Mouse (Mus musculus): Measurements from ENCODE around the gene Nme9.

DNA sequence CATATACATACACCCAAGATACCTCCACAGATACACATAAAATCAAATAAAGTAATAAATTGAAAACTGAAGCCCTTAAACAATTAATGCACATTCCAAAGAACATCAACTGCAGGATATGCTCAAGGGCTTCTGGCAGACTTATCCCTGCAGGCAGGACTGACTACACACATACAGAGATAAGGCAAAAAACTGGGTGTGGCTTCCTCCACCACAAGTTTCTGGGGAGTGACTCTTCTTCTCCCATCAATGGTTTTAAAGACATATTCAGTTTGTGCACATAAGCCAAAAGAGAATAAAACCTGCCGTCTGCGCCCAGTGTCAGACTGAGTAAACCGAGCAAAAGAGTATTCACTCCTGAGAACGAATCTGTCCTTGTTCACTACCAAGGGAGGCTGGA is 33.9 kb downstream of the Nme9 start:
- TF ChIP-seq POLR2A (IDR thresholded peaks at IDR 0.05; ENCODE audit: insufficient read depth, low read depth, low read length) (no peak), CTCF (IDR thresholded peaks at IDR 0.05) (no peak)

Measured in heart, adult 2 months (tissue).